Comparison of ENCODE assay signal across 22 mouse cellular contexts in the genomic region with DNA sequence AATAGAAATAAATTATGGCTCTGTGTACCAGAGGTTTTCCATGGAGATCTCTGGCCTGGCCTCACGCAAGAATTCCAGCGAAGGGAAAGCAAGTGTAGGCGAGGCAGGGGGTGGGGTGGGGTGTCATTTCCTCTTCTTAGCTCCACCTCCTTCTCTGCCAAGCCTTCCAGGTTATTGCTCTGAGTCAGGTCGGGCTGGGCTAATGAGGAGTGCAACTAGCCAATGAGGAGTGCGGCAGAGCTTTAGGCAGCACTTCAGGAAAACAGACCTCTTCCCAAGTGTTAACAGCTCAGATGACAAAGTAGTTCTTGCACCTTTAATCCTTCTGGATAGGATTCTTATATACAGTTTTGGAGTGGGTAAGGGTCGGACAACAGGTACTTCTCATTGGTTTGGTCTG.
A peak's percentile ranks its signal among the peaks of the same experiment; 100 is the strongest.
DNase-seq lines count a peak whose midpoint lies in the region; ATAC-seq and TF ChIP-seq lines count a peak whose summit lies in the region.
"Had no signal": no experiment of that assay in that cellular context is flagged by ENCODE, and none has a peak within 500 bp of the region (broad histone marks: within the 10 kb centered on the region; RNA-seq: fewer than 3 reads in every experiment).

No protein-coding gene starts in this region.

- H3K9me3 ChIP-seq in MEL (replicated peaks; ENCODE audit: insufficient read depth, low read length): no peaks in the 10 kb centered on the region
- H3K9me3 ChIP-seq in limb, embryonic 11.5 days (ENCODE audit: control insufficient read depth, low read length): no peaks in the 10 kb centered on the region
- H3K9me3 ChIP-seq: embryonic facial prominence, embryonic 10.5 days; embryonic facial prominence, embryonic 12.5 days; forebrain, embryonic 13.5 days; forebrain, embryonic 15.5 days had no signal

- 39% methylated on average over 6 of the region's 6 CpGs for WGBS in limb, embryonic 11.5 days

- no peak for TF ChIP-seq EP300 in MEL (IDR thresholded peaks at IDR 0.05; ENCODE audit: low read depth in 1 of 2, low read length in 2 of 2)

- H3K4me1 ChIP-seq in MEL (ENCODE audit: control insufficient read depth in 1 of 2, insufficient read depth in 2 of 2, low read length in 2 of 2): no peaks in the 10 kb centered on the region
- no peaks in the 10 kb centered on the region for H3K4me1 ChIP-seq in limb, embryonic 11.5 days (ENCODE audit: control insufficient read depth, insufficient read depth, low read length)
- H3K4me1 ChIP-seq: embryonic facial prominence, embryonic 10.5 days; embryonic facial prominence, embryonic 12.5 days; forebrain, embryonic 13.5 days; forebrain, embryonic 15.5 days had no signal

- no peaks in the 10 kb centered on the region for H3K36me3 ChIP-seq in MEL (ENCODE audit: control insufficient read depth in 1 of 2, insufficient read depth in 2 of 2, low read length in 2 of 2)
- H3K36me3 ChIP-seq in limb, embryonic 11.5 days (ENCODE audit: control insufficient read depth, insufficient read depth, low read length): no peaks in the 10 kb centered on the region
- H3K36me3 ChIP-seq: embryonic facial prominence, embryonic 10.5 days; embryonic facial prominence, embryonic 12.5 days; forebrain, embryonic 15.5 days; G1E had no signal

- H3K9ac ChIP-seq in MEL (ENCODE audit: control insufficient read depth, low read depth, low read length, poor library complexity, severe bottlenecking): no peak overlapping the region
- no peak overlapping the region for H3K9ac ChIP-seq in limb, embryonic 11.5 days (ENCODE audit: low read length)
- H3K9ac ChIP-seq: embryonic facial prominence, embryonic 12.5 days; forebrain, embryonic 13.5 days; forebrain, embryonic 15.5 days; forebrain, postnatal 0 days had no signal

- H3K27me3 ChIP-seq in MEL (ENCODE audit: control insufficient read depth in 1 of 2, insufficient read depth in 2 of 2, low read length in 2 of 2): no peaks in the 10 kb centered on the region
- H3K27me3 ChIP-seq in limb, embryonic 11.5 days (ENCODE audit: control insufficient read depth, insufficient read depth, low read length): no peaks in the 10 kb centered on the region
- H3K27me3 ChIP-seq: CH12.LX; embryonic facial prominence, embryonic 12.5 days; forebrain, embryonic 13.5 days; forebrain, embryonic 15.5 days had no signal

- no peak overlapping the region for H3K4me3 ChIP-seq in MEL (ENCODE audit: control insufficient read depth in 1 of 2, insufficient read depth in 1 of 2, low read depth in 2 of 2, low read length in 2 of 2)
- no peak overlapping the region for H3K4me3 ChIP-seq in limb, embryonic 11.5 days (ENCODE audit: low read depth, low read length)
- H3K4me3 ChIP-seq: embryonic facial prominence, embryonic 10.5 days; embryonic facial prominence, embryonic 12.5 days; forebrain, embryonic 13.5 days; forebrain, embryonic 15.5 days had no signal

- peak; percentile 44 for DNase-seq in MEL (ENCODE audit: low read depth, low spot score)
- DNase-seq in ZHBTc4 (ENCODE audit: low read depth, low spot score): peak; percentile 0
- DNase-seq in limb, embryonic 11.5 days (ENCODE audit: low spot score): peak; percentile 27
- DNase-seq in right cerebral cortex, adult 2 months (ENCODE audit: low spot score in 2 of 2): no peak
- DNase-seq in left cerebral cortex, adult 8-10 months (ENCODE audit: low spot score in 2 of 2): no peak
- DNase-seq: adrenal gland, adult 8-10 months; adrenal gland, postnatal 14 days; adrenal gland, postnatal 36 days; cerebellum, adult 11-12 months; cerebellum, adult 2 months; cerebellum, adult 9-10 months; cerebellum, postnatal 10 days; cerebellum, postnatal 25 days; forebrain, postnatal 0 days had no signal

- no peak overlapping the region for H3K4me2 ChIP-seq in limb, embryonic 11.5 days (ENCODE audit: low read depth, severe bottlenecking)
- H3K4me2 ChIP-seq: embryonic facial prominence, embryonic 12.5 days; forebrain, embryonic 13.5 days; forebrain, embryonic 15.5 days had no signal

- no peak for TF ChIP-seq RAD21 in MEL (IDR thresholded peaks at IDR 0.05; ENCODE audit: low read depth, low read length)

- ATAC-seq in limb, embryonic 11.5 days (ENCODE audit: insufficient number of reproducible peaks, low FRiP score, low TSS enrichment, low read depth): peak; percentile 79; the same call in 1 of the 2 replicates
- ATAC-seq in CD4-positive, CD25-positive, alpha-beta regulatory T cell, adult 4 months: no peak
- ATAC-seq: activated CD4-positive, CD25-positive, alpha-beta regulatory T cell, adult 4 months; forebrain, embryonic 13.5 days; forebrain, embryonic 15.5 days; forebrain, postnatal 0 days had no signal

- TF ChIP-seq CTCF in MEL (IDR thresholded peaks at IDR 0.05 in 2 of 3, conservative IDR thresholded peaks at IDR 0.05 in 1 of 3; ENCODE audit: control insufficient read depth in 1 of 3, insufficient read depth in 1 of 3, low read depth in 2 of 3, low read length in 3 of 3, poor library complexity in 1 of 3, severe bottlenecking in 1 of 3): no peak

- no peak overlapping the region for H3K27ac ChIP-seq in MEL (ENCODE audit: control insufficient read depth, low read depth, low read length)
- no peak overlapping the region for H3K27ac ChIP-seq in limb, embryonic 11.5 days (replicated peaks; ENCODE audit: low read depth, low read length)
- H3K27ac ChIP-seq: embryonic facial prominence, embryonic 10.5 days; embryonic facial prominence, embryonic 12.5 days; forebrain, embryonic 13.5 days; forebrain, embryonic 15.5 days had no signal

- TF ChIP-seq POLR2A in MEL (IDR thresholded peaks at IDR 0.05; ENCODE audit: control insufficient read depth in 1 of 2, insufficient read depth in 1 of 2, low read depth in 1 of 2, low read length in 2 of 2, poor library complexity in 1 of 2): no peak

- H3K79me2 ChIP-seq in MEL (ENCODE audit: control insufficient read depth, insufficient read depth, low read length, poor library complexity): no peaks in the 10 kb centered on the region

TF ChIP-seq in MEL, 35 proteins besides CTCF, POLR2A, EP300 and RAD21:
- TF ChIP-seq MEF2A (IDR thresholded peaks at IDR 0.05; ENCODE audit: extremely low read depth, insufficient replicate concordance, low read depth, low read length, poor library complexity, severe bottlenecking) (no peak), JUND (IDR thresholded peaks at IDR 0.05; ENCODE audit: low read depth, low read length) (no peak), RCOR1 (IDR thresholded peaks at IDR 0.05; ENCODE audit: low read depth, low read length) (no peak), ZC3H11A (IDR thresholded peaks at IDR 0.05; ENCODE audit: low read depth, low read length) (no peak), CHD1 (IDR thresholded peaks at IDR 0.05; ENCODE audit: low read depth, low read length) (no peak), POLR2AphosphoS2 (IDR thresholded peaks at IDR 0.05; ENCODE audit: low read length) (no peak), GABPA (IDR thresholded peaks at IDR 0.05; ENCODE audit: low read depth, low read length) (no peak), TCF12 (IDR thresholded peaks at IDR 0.05; ENCODE audit: low read depth, low read length) (no peak), USF2 (IDR thresholded peaks at IDR 0.05; ENCODE audit: borderline replicate concordance in 1 of 2, insufficient read depth in 1 of 2, low read depth in 1 of 2, low read length in 2 of 2) (no peak), MYB (IDR thresholded peaks at IDR 0.05; ENCODE audit: low read depth, low read length) (no peak), MAX (IDR thresholded peaks at IDR 0.05; ENCODE audit: low read length) (no peak), KAT2A (conservative IDR thresholded peaks at IDR 0.05; ENCODE audit: low read depth, low read length) (no peak), SMC3 (IDR thresholded peaks at IDR 0.05; ENCODE audit: low read depth, low read length) (no peak), UBTF (IDR thresholded peaks at IDR 0.05; ENCODE audit: borderline replicate concordance, insufficient read depth, low read depth, low read length) (no peak), TBP (IDR thresholded peaks at IDR 0.05; ENCODE audit: low read depth, low read length) (no peak), ZMIZ1 (IDR thresholded peaks at IDR 0.05; ENCODE audit: low read depth, low read length) (no peak)

Comparison
In these comparisons a context has a peak if more than half of its experiments do, and no peak if none do; other contexts are left out.
1. DNase-seq: peak in MEL (single experiment), ZHBTc4 (single experiment) and limb, embryonic 11.5 days (single experiment); none in right cerebral cortex, adult 2 months (0 of 2) and left cerebral cortex, adult 8-10 months (0 of 2).